Mouse (Mus musculus) CD4-positive, CD25-positive, alpha-beta regulatory T cell, adult 4 months (primary cell): ENCODE results near the gene Nlgn1. TPM values are rescaled to one million over a fixed set of nuclear protein-coding genes. Genes with fewer than 3 reads are reported as not detected.

Experiments used
- ATAC-seq: one replicate; pipeline ENCODE4 v1.8.0; 2017
- polyA plus RNA-seq, 2 experiments: library from polyadenylated mRNA; unstranded; fragments of 100-300 nt; shearing (Covaris generic); gene quantifications; one replicate each; pipeline ENCODE4 v1.2.1; 2017

The Nlgn1 gene
- polyA plus RNA-seq, 2 experiments from 2014 or later = 0.06 TPM; not detected in 1

- no peak for ATAC-seq
Measured at GRCm38 (mm10) chr3:26194970-26195369, 137.3 kb downstream of the Nlgn1 start.

GRCm38 (mm10) chr3:26181013-26181412 is 151.2 kb downstream of the Nlgn1 start:
- no peak for ATAC-seq

- no peak for ATAC-seq
Measured at GRCm38 (mm10) chr3:26175371-26175770, 156.9 kb downstream of the Nlgn1 start.

GRCm38 (mm10) chr3:26174257-26174656 is 158.0 kb downstream of the Nlgn1 start:
- ATAC-seq = no peak

GRCm38 (mm10) chr3:26173613-26174012 is 158.6 kb downstream of the Nlgn1 start:
- ATAC-seq = no peak

- no peak for ATAC-seq
Measured at GRCm38 (mm10) chr3:26166711-26167110, 165.5 kb downstream of the Nlgn1 start.

- ATAC-seq = no peak
Measured at GRCm38 (mm10) chr3:26153782-26154181, 178.5 kb downstream of the Nlgn1 start.

- no peak for ATAC-seq
Measured at GRCm38 (mm10) chr3:26153036-26153741, 179.1 kb downstream of the Nlgn1 start.

GRCm38 (mm10) chr3:26152510-26153035 is 179.7 kb downstream of the Nlgn1 start:
- no peak for ATAC-seq

GRCm38 (mm10) chr3:26151351-26152020 is 180.8 kb downstream of the Nlgn1 start:
- no peak for ATAC-seq

GRCm38 (mm10) chr3:26146174-26146573 is 186.1 kb downstream of the Nlgn1 start:
- ATAC-seq = no peak

GRCm38 (mm10) chr3:26145441-26145840 is 186.8 kb downstream of the Nlgn1 start:
- no peak for ATAC-seq

- no peak for ATAC-seq
Measured at GRCm38 (mm10) chr3:26141590-26141989, 190.7 kb downstream of the Nlgn1 start.

GRCm38 (mm10) chr3:26134839-26135651 is 197.2 kb downstream of the Nlgn1 start:
- no peak for ATAC-seq

GRCm38 (mm10) chr3:26130919-26131318 is 201.3 kb downstream of the Nlgn1 start:
- ATAC-seq = no peak

GRCm38 (mm10) chr3:26129455-26129854 is 202.8 kb downstream of the Nlgn1 start:
- ATAC-seq = no peak

GRCm38 (mm10) chr3:26117071-26117470 is 215.2 kb downstream of the Nlgn1 start:
- ATAC-seq = no peak

- no peak for ATAC-seq
Measured at GRCm38 (mm10) chr3:26106361-26106760, 225.9 kb downstream of the Nlgn1 start.

- no peak for ATAC-seq
Measured at GRCm38 (mm10) chr3:26105528-26105927, 226.7 kb downstream of the Nlgn1 start.

- no peak for ATAC-seq
Measured at GRCm38 (mm10) chr3:26102271-26102670, 230.0 kb downstream of the Nlgn1 start.

GRCm38 (mm10) chr3:26095551-26095950 is 236.7 kb downstream of the Nlgn1 start:
- ATAC-seq = no peak

GRCm38 (mm10) chr3:26069366-26069765 is 262.9 kb downstream of the Nlgn1 start:
- ATAC-seq = no peak

- ATAC-seq = no peak
Measured at GRCm38 (mm10) chr3:26050769-26051168, 281.5 kb downstream of the Nlgn1 start.
